Mouse (Mus musculus) liver (tissue): ENCODE measurements around the gene Pcnx.
A peak's percentile ranks its signal among the peaks of the same experiment; 100 is the strongest.

ENCODE experiments used
- DNase-seq: peaks from one replicate; pipeline ENCODE4 v3.0.0-alpha.2; 2020; ENCODE audit warnings: mixed read lengths

Pcnx gene

DNA sequence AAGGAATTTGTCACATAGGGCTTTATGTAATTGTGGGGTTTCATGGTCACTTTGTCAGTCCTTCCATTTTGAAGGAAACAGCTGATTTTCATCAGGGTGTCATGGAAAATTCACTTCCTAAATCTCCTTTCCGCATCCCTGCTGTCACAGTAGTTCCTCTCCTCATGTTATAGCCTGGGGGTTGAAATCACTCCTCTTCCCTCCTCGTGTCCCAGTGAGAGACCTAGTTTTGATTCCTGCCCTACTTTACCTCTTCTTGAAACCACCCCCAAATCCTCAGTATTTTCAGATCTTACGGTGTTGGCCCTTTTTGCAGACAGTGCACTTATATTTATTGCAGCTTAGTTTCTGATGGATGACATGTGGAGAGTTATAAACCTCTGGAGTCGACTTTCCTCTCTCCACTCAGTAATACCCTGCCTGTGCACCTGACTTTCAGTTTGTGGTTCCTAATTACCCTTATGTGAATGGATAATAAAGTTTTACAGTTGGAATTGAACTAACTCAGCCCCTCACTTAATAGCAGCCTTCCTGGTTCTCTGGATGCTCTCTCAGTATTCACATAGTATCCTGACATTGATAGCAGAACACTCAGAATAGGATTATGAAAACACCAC, 48.0 kb downstream of the Pcnx start:
- no peak for DNase-seq

DNA sequence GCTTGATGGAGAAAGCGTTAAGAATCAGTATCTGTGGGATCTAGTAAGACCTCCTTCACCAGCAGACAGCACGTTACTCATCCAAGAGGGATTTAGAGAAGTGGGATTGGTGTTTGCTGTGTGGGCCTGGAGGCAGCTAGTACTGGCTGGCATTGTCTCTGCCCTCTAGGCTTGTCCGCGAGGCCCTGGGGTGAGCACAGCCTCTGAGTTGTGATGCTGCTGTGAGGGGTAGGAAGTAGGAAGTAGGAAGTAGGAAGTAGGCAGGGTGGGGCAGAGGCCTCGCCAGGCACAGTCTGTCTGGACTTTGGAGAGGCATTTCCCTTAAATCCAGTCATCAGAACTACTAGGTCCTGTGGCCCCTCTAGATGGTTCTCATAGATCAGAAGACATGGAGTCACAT, 50.6 kb downstream of the Pcnx start:
- DNase-seq, result no peak

DNA sequence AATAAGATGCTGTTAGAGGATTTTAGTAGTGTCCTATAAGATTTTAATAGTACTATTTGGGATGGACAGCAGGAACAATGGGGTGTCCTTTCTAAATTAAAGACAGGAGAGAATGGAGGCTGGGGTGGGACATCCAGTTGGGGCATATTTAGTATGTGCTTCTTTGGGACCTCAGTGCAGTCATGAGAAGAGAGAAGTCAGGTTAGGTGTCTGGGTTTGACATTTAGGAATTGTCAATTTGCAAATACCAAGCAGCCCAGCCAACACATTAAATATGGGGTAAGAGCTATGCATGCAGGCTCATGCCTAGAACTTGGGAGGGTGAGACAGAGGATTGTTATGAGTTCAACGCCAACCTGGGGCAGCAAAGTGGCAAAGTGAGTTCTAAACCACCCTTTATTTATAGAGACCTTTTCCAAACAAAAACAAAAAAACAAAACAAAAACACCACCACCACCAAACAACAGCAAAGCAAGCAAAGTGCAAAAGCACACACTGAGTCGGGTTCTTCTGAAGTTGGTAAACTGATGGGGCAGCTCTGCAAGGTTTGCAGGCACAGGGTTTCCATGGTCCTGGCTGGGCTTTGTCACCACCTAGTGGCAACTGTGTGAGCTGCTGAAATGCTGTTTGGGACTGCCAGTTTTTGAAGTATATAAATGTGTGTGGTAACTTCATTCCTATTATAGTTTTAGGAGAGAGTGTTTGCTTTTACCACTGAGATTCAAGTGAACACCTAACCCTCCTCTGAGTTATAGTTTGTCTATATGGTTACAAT, 55.5 kb downstream of the Pcnx start:
- peak; percentile 63 for DNase-seq

DNA sequence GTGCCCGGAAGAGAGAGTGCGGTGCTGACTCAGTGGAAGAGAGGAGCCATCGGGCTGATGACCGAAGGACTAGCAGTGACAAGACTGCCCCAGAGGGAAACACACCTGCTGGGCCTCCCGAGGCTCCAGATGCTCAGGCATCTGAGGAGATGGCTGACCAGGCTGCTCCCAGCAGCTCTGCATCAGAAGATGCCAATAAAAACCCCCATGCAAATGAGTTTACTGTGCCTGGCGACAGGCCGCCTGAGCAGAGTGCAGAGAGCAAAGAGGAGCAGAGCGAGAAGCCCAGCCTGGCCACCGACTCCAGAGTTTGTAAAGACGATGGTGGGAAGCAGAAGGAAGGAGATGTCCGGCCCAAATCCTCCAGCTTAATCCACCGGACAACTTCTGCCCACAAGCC, 58.5 kb downstream of the Pcnx start:
- DNase-seq, result no peak

DNA sequence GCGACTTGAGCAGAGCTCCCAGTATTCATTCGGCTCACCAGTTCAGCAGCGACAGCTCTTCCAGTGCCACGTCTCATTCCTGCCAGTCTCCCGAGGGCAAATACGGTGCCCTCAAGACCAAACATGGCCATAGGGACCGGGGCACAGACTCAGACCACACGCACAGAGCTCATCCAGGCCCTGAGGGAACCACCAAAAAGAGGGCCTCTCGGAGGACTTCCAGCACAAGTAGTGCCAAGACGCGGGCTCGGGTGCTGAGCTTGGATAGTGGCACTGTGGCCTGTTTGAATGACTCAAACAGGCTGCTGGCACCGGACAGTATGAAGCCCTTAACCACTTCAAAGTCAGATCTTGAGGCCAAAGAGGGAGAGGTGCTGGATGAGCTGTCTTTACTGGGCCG, 59.1 kb downstream of the Pcnx start:
- no peak for DNase-seq

DNA sequence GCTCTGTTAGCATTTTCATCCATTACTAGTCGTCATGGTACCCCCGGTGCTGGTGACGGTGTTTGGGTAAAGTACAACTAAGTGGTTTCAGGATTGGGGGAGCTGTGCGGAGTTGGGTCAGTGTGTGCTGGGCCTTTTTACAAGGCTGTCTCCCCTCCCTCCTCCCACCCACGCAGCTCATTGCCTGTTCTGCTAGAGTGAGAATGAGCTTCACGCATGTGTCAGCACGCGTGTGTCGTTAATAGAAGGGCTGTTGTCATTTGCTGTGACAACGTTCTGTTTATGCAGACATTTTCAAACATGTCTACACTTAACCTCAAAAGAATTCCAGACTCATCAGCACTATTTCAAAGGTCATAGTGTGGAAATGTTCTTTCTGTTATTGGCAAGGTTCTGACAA, 60.2 kb downstream of the Pcnx start:
- DNase-seq, result no peak

DNA sequence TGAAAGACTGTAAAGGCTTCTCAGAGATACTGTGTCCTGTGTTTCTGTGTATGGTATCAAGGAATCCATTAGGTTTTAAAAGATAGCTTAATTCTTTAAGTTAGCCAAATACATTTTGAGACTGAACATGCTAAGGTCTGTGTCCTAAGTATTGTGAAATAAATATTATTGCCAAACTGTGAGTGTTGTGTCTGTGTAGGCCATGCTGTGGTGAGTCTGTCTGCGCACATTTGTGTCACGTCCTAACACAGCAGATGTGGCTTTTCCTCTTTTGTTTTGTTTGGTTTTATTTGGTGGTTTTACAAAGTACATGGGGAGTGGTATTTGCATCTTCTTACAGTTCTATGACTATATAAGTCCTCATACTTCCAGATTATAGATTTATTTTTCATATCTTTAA, 60.8 kb downstream of the Pcnx start:
- DNase-seq, result no peak

DNA sequence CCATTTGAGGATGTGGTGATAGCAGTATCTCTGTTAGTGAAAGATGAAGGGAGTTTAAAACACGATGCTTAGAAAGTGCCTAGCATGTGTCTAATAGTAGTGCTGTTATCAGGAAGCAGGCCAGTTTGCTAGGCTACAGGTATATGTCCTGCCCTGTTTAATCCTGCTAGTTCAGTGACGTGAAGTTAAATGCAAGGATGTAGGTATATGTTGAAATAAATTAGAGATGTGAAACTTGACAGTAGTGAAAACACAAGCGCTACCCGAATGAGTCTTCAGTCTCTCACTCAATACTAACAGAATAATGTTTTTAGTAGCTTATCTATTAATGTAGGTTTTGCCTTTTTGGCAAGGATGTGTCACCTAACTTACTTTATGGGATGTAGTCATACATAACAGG, 62.0 kb downstream of the Pcnx start:
- DNase-seq, result no peak

DNA sequence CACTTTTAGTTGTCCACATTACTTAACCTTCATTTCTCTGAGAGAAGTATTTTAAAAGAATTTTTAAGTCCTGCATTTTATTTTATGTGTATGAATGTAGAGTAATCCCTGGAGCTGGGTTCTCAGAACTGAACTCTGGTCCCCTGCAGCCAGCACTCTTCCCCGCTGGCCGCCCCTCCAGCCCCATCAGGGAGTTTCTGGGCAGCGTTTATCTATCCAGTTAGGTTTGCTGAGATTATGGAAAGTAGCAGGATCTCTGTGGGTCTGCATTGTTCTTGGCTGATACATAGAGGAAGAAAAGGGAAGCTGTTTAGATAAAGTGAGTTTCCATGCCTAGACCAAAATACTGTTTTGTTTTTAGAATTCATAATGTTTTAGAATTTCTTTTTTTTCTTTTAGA, 63.0 kb downstream of the Pcnx start:
- DNase-seq, result no peak

DNA sequence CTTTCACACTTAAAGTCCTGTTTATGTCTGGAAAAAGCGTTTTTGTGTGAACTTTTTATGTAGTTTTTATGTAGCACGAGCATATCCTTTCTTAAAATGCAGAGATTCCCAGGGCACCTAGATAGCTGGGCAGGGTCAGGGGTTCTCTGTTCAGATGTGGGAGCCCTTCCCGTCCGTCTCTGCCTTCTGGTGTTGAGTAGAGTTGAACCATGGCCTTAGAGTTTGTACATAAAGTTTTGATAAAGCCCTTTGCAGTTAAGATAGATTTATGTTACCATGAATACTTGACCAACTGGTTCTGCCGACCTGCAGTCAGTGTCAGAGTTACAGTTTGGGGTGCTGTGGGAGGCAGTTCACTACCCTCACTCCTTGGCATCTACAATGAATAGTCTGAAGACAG, 67.3 kb downstream of the Pcnx start:
- DNase-seq, result no peak

DNA sequence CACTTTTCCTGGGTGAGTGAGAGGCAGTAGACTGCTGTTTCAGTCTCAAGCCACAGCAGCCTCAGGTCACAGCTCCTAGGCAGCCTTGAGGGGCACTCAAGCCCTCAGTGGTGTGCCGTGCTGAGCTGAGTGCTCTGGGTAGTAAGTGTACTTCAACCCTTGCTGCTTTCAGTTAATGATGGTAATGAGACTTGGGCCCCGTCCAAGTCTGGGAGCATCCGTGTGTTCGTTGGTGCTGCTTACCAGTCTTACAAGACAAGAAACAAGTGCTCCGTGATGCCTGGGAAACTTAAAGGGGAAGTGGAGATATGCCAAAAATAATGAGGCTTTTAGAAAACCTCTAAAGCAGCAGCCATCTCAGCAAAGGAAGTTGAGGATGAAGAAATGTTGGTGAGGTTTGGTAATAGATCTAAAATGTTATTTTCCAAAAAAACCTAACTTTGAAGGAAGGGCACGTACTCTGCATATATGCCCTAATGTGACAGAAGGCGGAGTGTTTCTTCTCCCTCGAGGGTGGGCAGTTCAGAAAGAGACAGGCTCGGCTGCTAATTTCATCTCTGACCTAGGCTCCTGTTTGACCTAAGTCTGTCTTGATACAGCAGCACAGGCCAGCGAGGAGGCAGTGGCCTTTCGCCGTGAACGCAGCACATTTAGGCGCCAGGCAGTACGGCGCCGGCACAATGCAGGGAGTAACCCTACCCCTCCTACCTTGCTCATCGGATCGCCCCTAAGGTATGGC, 68.0 kb downstream of the Pcnx start:
- no peak for DNase-seq

DNA sequence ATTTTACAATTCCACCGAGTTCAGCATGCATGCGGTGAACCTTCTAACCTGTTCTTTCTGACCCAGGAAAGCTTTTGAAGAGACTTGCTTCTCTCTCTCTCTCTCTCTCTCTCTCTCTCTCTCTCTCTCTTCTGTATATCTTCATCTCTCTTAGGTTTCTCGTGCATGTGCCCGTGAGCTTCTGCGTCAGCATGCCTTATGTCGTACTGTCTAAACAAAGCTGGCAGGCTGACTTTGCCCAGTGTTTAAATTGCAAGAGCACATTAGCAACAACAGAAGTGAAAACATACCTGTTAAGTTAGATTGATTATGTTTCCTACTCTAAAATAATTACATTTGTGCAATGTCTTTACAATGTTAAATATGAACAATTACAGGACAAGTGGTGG, 68.6 kb downstream of the Pcnx start:
- DNase-seq, result no peak

DNA sequence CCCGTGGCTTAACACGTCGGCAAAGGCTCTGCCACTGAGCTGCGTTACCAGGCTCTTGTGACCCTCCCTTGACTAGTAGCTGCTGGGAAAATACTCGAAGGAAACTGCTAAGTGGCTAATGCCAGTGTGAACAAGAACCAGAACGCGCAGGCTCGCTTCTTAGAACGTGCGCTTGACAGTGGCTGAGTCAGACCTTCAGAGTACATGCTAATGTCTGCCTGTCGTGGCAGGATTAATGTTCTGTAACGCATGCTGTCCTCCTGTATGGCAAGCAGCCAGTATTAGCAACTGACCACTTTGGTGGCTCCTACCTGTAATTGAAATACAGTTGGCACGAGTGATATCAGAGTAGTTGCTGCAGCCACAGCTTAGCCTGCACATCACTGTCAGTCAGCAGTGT, 72.2 kb downstream of the Pcnx start:
- no peak for DNase-seq

DNA sequence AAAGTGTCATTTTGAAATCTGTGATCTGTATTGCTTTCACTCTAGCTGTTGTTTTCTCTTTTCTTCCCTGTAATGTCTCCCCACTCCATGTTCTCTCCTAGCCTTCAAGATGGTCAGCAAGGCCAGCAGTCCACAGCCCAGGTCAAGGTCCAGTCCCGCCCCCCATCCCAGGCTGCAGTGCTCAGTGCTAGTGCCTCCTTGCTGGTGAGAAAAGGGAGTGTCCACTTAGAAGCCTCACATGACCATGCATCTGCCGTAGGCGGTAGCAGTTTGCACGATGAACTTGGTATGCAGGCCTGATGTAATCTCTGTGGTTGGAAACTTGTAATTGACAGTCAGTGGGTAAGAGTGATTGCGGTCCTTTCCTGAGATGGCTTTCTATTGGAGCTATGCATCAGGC, 73.6 kb downstream of the Pcnx start:
- DNase-seq, result no peak

DNA sequence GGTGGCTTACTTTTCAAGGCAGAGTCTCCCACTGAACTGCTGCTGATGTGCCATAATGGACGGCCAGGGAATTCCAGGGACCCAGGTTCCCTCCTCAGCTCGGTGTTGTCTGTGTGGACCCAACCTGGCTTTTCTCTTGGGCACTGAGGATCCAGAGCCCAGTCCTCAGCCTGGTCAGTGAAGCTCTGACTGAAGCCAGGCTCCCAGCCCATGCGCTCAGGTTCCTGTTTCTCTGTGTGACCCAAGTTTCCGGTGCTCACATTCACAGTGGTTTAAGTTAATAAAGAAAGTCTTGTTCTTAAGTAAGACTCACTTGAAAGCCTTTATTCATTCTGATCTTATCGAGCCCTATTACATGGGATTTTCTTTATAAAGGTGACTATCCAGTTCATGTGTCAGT, 74.7 kb downstream of the Pcnx start:
- DNase-seq, result no peak

DNA sequence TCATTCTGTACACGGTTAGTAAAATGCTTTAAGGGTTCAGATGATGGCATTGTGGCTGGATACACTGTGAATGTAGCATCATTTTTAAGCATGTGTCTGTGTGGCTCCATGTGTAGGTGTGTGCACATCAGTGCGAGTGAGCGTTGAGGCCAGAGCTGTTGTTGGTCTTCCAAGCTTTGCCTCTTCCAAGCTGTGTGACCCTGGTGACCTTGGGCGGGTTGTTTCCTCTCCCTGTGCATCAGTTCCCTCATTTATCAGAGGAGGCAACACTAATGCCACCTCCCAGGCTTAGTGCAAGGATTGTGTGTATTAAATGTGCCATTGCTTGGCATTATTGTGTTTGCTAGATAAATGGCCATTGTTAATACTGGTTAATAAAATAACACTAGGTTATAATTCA, 76.2 kb downstream of the Pcnx start:
- no peak for DNase-seq

DNA sequence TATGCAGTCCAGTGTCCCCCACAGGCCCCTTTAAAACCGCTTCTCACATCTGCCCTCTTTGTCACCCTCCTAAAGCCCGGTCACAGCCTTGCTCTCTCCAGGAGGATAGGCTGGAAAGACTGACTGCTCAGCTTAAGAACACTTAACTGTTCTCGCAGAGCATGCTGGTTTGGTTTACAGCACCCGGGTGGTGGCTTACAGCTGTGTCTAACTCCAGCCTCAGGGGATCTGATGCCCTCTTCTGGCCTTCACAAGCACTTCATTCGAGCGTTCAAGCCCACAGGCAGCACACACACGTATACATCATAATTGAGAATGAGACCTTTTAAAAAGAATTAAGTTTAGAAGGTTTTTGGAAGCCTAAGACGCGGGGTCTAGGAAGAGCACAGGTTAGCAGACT, 81.4 kb downstream of the Pcnx start:
- no peak for DNase-seq

DNA sequence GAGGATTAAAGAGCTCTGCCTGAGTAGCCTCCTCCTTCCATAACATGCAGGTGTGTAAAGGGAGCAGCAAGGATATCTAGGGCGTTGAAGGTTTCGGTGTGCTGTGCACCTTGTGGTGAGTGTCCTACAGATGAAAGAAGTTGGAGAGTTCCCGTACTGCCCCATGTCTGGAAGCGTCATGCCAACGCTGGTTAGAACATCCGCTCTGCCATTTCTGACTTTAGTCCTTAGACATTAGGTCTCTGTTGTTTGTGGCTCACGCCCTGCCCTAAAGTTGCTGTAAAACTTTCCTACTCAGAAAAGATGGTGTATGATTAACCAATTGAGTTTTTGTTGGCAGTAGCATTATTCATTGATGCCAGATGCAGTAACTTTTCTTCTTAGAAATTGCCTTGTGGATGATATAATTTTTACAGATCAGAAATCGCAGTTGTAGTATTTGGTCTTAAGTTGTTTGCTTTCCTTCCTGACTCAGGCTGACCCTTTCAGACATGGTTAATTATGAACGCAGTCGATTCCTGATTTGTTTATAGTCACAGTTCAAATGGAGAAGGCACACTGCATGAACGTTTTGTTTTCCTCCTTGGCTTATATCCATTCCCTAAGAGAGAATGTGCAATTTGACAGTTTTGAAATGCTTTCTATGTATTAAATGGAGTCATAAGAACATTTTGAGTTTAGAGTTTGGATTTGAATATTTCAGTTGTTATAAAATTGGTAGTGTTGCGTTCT, 83.7 kb downstream of the Pcnx start:
- DNase-seq, result no peak

DNA sequence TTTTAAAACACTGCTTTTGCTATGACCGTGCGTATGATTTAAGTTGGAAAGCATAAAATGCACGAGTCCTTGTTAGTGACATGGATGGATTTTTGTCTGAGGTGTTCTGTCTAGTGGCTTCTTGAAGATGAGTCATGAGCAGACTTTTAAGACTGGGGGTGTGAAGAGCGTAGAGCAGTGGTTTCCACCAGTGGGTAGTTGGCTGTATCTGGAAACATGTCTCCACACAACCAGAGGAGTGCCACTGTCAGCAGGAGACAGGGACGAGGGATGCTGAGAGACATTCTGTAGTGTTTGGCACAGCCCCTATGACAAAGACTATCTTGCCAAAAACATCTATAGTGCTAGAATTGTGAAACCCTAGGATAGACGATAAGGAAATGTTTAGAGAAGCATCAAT, 89.2 kb downstream of the Pcnx start:
- DNase-seq, result no peak

DNA sequence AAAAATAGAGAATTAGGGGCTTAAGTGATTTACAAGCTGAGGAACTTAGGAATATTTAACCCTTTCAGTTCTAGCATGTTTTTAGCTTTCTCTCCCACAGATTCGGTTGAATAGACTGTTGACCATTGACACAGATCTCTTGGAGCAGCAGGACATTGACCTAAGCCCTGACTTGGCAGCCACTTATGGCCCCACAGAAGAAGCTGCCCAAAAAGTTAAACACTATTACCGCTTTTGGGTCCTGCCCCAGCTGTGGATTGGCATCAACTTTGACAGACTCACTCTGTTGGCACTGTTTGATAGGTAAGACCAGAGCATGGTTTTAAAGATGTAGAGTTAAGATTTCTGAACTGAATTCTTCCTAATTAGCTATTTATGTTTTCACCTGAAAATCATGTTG, 90.2 kb downstream of the Pcnx start:
- no peak for DNase-seq

DNA sequence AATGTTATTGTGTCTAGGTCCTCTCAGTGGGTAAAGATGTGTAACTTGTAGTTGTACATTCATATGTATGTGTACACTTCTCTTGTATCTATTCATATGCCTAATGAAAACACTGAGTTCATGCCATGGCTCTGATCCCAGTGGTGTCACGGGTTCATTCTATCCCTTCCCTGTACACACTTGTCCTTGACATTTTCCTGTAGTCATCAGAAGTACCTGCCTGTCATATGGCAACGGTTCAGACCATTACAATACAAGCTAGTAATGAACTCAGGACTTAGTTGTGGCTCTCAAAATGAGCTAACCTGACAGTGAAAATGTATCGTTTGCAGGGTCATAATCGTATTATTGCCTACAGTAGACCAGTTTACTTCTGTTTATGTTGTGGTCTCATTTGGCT, 98.5 kb downstream of the Pcnx start:
- DNase-seq, result no peak

DNA sequence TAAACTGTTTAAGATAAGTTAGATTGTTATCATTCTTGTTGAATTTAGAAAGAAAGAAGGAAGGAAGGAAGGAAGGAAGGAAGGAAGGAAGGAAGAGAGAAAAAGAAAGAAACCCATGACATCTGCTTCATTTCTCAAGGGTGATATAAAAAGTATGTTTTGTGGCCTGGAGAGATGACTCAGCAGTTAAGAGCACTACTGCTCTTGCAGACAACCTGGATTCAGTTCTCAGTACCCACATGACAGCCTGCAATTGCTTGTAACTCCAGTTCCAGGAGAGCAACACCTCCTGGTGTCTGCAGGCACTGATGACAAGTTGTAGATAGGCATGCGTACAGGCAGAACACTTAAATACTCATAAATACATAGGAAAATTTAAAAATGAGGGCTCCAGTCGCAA, 105.6 kb downstream of the Pcnx start:
- no peak for DNase-seq

DNA sequence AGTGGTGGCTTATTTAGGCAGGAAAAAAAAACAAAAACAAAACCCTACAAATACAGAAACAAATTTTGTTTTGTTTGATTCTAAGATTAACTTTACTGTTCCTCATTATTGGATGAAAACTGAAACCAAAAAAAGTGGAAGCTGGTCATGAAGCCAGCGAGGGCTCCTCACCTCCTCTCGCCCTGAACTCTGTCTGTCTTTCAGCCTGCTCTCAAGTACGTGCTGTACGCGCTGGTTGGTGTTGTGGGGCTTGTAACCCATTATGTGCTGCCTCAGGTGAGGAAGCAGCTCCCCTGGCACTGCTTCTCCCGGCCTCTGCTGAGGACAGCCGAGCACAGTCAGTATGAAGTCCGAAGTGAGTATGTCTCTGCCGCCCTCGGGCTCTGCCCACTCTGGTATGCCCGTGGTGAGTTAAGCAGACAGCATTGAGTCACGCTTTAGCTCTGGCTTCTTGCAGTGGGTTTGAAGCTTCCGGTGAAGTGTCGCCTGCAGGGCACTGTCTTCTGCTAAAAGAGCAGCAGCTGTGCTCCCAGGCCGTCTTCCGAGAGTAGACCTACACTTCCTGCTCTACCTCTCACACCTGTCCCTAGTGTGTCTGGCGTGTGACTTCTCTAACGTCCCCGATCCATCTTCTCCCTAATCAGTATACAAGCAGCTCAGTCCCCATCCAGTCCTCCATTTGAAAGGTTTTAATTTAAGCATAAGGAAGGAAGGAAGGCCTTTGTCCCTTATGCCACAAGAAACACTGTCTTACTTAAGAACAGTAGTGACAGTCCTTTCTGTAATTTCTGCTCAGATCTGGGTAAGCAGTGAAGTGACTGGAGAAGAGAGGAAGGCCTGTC, 111.4 kb downstream of the Pcnx start:
- DNase-seq, result no peak
